Mouse (Mus musculus) retina, adult 2 months (tissue): ENCODE measurements at regions not wholly inside any gene's neighbourhood (a gene's known extent, or its start where the extent isn't known, plus 50 kb on each side); places are given as distances from the start of the nearest gene placed in this dataset.

Source experiments
- DNase-seq: peaks from one replicate; pipeline ENCODE4 v3.0.0-alpha.2; 2012; ENCODE audit warnings: low read depth, low spot score

GRCm38 (mm10) chr7:71488016-71488650, 136.8 kb upstream of the Gm10295 start:
- DNase-seq = no peak

GRCm38 (mm10) chr7:71475383-71475782, 124.1 kb upstream of the Gm10295 start:
- DNase-seq = no peak

- no peak for DNase-seq
Measured at GRCm38 (mm10) chr7:71472384-71473141, 121.3 kb upstream of the Gm10295 start.

DNA sequence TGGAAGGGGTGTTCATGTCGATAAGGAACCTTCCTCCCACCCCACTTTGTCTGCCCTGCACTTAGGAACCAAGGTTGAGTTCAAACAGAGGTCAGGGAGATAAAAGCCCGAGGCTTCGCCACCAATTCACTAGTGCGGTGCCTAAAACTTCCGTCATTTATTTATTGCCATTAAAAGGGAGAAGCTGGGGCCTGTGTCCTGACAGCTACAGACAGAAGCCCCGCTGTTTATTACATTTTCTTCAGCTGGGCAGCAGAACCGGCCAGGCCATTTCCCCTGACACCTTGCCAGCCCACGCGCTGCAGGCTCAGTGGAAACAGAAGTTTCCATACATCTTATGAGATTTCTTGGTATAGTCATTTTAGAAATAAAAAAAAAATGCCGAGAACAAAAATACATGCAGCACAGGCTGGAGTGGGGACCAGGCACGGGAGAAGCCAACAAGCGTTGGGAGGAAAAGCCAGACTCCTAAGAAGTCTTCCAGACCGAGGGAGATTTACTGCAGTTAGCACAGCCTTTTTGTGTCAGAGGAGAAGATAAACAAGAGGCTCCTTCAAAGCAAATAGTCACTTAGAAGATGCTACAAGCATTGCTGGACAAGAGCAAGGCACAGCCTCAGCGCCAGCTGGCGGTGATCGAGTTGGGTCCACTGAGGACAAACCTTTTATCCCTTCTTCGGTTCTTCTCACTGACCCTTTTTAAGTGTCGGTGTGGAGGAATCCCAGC, 120.5 kb upstream of the Gm10295 start:
- DNase-seq = no peak

DNA sequence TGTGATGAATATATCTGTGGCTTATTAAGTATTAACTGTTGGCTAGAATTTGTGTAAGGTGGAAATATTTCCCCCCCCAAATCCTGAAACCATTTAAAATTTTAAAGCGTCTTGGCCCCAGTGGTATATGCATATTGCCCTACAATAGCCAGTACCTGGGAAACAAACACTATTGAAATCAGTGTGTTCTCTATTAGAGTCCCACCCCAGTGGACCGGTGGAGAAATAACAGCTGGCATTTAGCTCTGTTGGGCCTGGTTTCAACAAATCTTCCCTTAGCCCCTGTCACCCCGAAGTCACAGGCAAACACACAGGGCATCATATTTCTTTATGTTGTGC, 120.0 kb upstream of the Gm10295 start:
- no peak for DNase-seq

- DNase-seq = no peak
Measured at GRCm38 (mm10) chr7:71470418-71470817, 119.1 kb upstream of the Gm10295 start.

GRCm38 (mm10) chr7:71469951-71470350, 118.7 kb upstream of the Gm10295 start:
- DNase-seq = no peak

- DNase-seq = no peak
Measured at GRCm38 (mm10) chr7:71467436-71468127, 116.3 kb upstream of the Gm10295 start.

- no peak for DNase-seq
Measured at GRCm38 (mm10) chr7:71464127-71464526, 112.8 kb upstream of the Gm10295 start.

- DNase-seq = no peak
Measured at GRCm38 (mm10) chr7:71463565-71463964, 112.3 kb upstream of the Gm10295 start.

- no peak for DNase-seq
Measured at GRCm38 (mm10) chr7:71459805-71460204, 108.5 kb upstream of the Gm10295 start.

- DNase-seq = no peak
Measured at GRCm38 (mm10) chr7:71458104-71458754, 106.9 kb upstream of the Gm10295 start.

GRCm38 (mm10) chr7:71457409-71458103, 106.3 kb upstream of the Gm10295 start:
- no peak for DNase-seq

DNA sequence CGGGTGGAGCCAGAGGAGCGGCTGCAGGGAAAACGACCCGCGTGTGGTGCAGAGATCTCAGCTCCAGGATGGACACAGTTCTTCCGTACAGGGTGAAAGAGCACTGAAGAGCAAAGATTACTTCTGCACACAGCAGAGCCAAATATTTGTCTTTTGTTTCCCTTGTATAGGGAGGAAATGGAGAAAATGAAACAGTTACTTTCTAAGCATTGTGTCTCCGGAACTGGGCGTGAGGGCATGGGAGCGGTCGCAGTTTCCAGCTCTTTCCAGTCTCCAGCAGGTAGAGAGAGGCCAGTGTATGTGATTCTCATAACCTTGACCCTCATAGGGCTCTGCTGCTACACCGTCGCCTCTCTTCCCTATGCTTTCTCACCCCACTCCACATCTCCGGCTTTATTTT, 105.1 kb upstream of the Gm10295 start:
- DNase-seq = no peak

DNA sequence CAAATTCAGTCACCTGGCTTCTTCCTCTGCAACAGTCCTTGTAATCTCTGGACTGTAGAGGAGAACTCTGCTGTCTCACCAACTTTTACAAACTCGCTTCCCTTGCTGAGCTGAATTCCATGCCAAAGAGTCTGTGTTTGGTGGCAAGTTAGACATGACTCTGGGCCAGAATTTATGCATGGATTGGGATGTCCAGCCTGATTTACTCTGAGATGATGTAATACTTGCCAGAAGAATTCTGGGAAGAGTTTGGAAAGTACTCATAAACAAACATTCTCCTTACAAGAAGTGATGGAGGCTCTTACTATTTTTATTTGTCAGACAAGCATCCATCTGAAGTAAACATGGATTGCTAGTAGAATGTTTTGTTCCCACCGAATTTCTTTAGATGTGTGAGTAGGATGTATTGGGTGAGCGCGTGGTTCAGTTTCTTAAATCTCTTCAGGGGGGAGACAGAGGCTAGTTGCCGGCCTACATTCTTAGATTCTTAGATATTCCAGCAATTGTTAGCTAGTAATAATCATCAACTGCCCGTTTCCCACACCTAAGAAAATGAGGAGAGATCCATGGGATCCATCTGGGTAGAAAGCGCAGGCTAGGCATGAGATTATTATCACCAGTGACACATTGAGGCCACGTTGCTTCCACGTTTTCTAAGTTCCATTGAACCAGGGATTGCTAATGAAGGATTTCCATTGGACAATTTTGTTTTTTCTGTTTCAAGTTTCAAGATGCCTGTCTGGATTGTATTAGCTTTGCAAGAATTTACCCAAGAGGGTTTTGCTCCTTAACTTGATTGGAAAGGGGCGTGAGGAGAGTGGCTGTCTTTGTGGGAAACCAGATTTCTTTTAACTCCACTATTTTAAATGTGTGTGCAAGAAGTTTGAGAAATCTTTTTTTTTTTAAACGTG, 89.3 kb upstream of the Gm10295 start:
- no peak for DNase-seq

- DNase-seq = no peak
Measured at GRCm38 (mm10) chr7:71425982-71426381, 74.7 kb upstream of the Gm10295 start.

GRCm38 (mm10) chr7:71419261-71419660, 68.0 kb upstream of the Gm10295 start:
- no peak for DNase-seq

DNA sequence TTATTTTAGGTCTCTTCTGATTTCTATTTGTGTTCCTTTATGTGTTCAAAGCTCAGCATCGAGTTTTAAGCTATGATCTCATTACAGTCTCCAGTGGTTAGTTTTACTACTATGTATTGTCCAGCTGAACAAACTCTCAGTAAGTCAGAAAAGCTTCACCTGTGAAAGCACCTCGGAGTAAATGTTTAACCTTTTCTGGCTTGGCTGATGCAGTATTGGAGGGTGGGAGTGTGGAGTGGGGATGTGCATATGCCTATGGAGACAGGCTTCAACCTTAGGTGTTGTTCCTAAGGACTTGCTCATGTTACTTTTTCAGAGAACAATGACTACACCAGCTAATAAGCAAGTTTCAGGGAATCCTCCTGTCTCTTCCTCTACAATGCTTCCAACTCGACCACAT, 67.6 kb upstream of the Gm10295 start:
- DNase-seq = no peak

DNA sequence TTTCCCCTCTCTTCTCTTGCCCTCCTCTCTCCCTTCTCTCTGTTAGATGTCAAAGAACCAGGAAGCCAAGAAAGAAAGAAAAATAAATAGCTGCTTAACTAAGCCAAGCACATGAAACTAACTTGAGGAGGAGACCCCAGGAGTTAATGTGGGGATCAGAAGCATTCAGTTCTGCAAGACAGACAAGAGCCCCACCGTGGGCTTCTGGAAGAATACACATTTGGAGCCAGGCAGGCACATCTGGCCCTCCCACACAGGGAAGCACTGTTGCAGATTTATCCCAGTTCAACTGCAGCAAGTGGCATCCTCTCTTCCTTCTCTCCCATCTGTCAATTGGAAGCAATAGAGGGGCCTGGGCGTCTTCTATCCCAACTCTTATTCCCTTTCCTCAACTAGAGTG, 63.5 kb upstream of the Gm10295 start:
- no peak for DNase-seq

GRCm38 (mm10) chr7:71413121-71413520, 61.8 kb upstream of the Gm10295 start:
- no peak for DNase-seq
